Mouse (Mus musculus) lung, embryonic 14.5 days (tissue): ENCODE data around the gene Plch1. TPM values are rescaled to one million over a fixed set of nuclear protein-coding genes. Genes with fewer than 3 reads are reported as not detected.

Experiments used
- ATAC-seq: fragments of 200-750 bp; cut with Nextera tagmentation; 2 replicates; pipeline ENCODE4 v1.8.0; 2017; ENCODE audit warnings: mild to moderate bottlenecking, moderate TSS enrichment, moderate library complexity; ENCODE audit not compliant: insufficient read depth
- DNase-seq: peaks from one replicate; pipeline ENCODE4 v3.0.0-alpha.2; 2015
- H3K27ac ChIP-seq: fragments of 300-500 bp; sonication (generic); 2 replicates; pipeline ENCODE4 v1.5.1; 2014; ENCODE audit warnings: low read depth, mild to moderate bottlenecking, moderate library complexity
- H3K27me3 ChIP-seq: fragments of 300-500 bp; sonication (generic); 2 replicates; pipeline ENCODE4 v1.6.1; 2014; ENCODE audit warnings: low read length, control low read depth; ENCODE audit not compliant: insufficient read depth
- H3K36me3 ChIP-seq: fragments of 300-500 bp; sonication (generic); 2 replicates; pipeline ENCODE4 v1.6.1; 2014; ENCODE audit warnings: control low read depth; ENCODE audit not compliant: insufficient read depth
- H3K4me1 ChIP-seq: fragments of 300-500 bp; sonication (generic); 2 replicates; pipeline ENCODE4 v1.6.1; 2014; ENCODE audit warnings: antibody characterized with exemption, control low read depth; ENCODE audit not compliant: insufficient read depth
- H3K4me2 ChIP-seq: fragments of 300-500 bp; sonication (generic); 2 replicates; pipeline ENCODE4 v1.6.1; 2014; ENCODE audit warnings: mild to moderate bottlenecking
- H3K4me3 ChIP-seq: fragments of 300-500 bp; sonication (generic); 2 replicates; pipeline ENCODE4 v1.5.1; 2014; ENCODE audit warnings: low read depth, low read length
- H3K9ac ChIP-seq: fragments of 300-500 bp; sonication (generic); 2 replicates; pipeline ENCODE4 v1.6.1; 2014
- H3K9me3 ChIP-seq: fragments of 300-500 bp; sonication (generic); 2 replicates; pipeline ENCODE4 v1.6.1; 2016; ENCODE audit warnings: low read depth, low read length, control low read depth
- CTCF ChIP-seq: IDR thresholded peaks from 2 replicates; pipeline ENCODE4 v1.5.1; 2016; ENCODE audit warnings: antibody characterized with exemption, low read depth
- WGBS: fragments of 180-500 bp; shearing (Covaris S2); extraction: QIAGEN DNeasy Blood & Tissue Kit; methylation state at CpG from one replicate; pipeline ENCODE4 v1.1.7; 2014; 5-methylcytosine and 5-hydroxymethylcytosine counted together
- polyA plus RNA-seq: library from polyadenylated mRNA; unstranded; fragments of >200 nt; fragmentation: Nextera tagmentation; extraction: Ambion mirVana; gene quantifications from 2 replicates; pipeline ENCODE4 v1.2.1, GENCODE M21; 2014

Plch1 gene
- polyA plus RNA-seq, 1 experiment from 2014 or later = 7.3 TPM

- Histone ChIP-seq H3K9ac (no peak overlapping the region), H3K4me2 (no peak overlapping the region), H3K9me3 (no peaks in the 10 kb centered on the region), H3K4me3 (no peak overlapping the region), H3K36me3 (no peaks in the 10 kb centered on the region), H3K27me3 (no peaks in the 10 kb centered on the region), H3K4me1 (no peaks in the 10 kb centered on the region), H3K27ac (no peak overlapping the region)
- DNase-seq (peak; percentile 4), ATAC-seq (no peak)
- TF ChIP-seq CTCF = no peak
- 76% methylated on average over 8 of the region's 8 CpGs for WGBS
Observed at GRCm38 (mm10) chr3:63836937-63837632, 62.2 kb downstream of the Plch1 start.

GRCm38 (mm10) chr3:63835816-63836215 lies 63.5 kb downstream of the Plch1 start:
- H3K4me1 ChIP-seq = no peaks in the 10 kb centered on the region
- no peak overlapping the region for H3K9ac ChIP-seq
- ATAC-seq (no peak), DNase-seq (no peak)
- no peak for TF ChIP-seq CTCF
- no peak overlapping the region for H3K27ac ChIP-seq
- H3K9me3 ChIP-seq = no peaks in the 10 kb centered on the region
- H3K4me3 ChIP-seq = no peak overlapping the region
- no peaks in the 10 kb centered on the region for H3K27me3 ChIP-seq
- no peak overlapping the region for H3K4me2 ChIP-seq
- no peaks in the 10 kb centered on the region for H3K36me3 ChIP-seq

- H3K36me3 ChIP-seq = no peaks in the 10 kb centered on the region
- peaks cover 3% of the 10 kb centered on the region; the same call in 1 of the 2 replicates for H3K4me1 ChIP-seq
- no peak overlapping the region for H3K4me2 ChIP-seq
- H3K27me3 ChIP-seq = no peaks in the 10 kb centered on the region
- no peak overlapping the region for H3K4me3 ChIP-seq
- ATAC-seq (no peak), DNase-seq (peak; percentile 56)
- H3K27ac ChIP-seq = no peak overlapping the region
- 10% methylated on average over 1 of the region's 1 CpGs for WGBS
- no peaks in the 10 kb centered on the region for H3K9me3 ChIP-seq
- no peak overlapping the region for H3K9ac ChIP-seq
- TF ChIP-seq CTCF = no peak
Observed at GRCm38 (mm10) chr3:63823874-63824400, 75.3 kb downstream of the Plch1 start.

- H3K4me2 ChIP-seq = no peak overlapping the region
- H3K9me3 ChIP-seq = no peaks in the 10 kb centered on the region
- H3K9ac ChIP-seq = no peak overlapping the region
- no peaks in the 10 kb centered on the region for H3K27me3 ChIP-seq
- peaks cover 3% of the 10 kb centered on the region; the same call in 1 of the 2 replicates for H3K4me1 ChIP-seq
- ATAC-seq = no peak
- no peak overlapping the region for H3K4me3 ChIP-seq
- TF ChIP-seq CTCF = no peak
- H3K27ac ChIP-seq = no peak overlapping the region
- H3K36me3 ChIP-seq = no peaks in the 10 kb centered on the region
- peak; percentile 27 for DNase-seq
Observed at GRCm38 (mm10) chr3:63822631-63823030, 76.6 kb downstream of the Plch1 start.

- 54% methylated on average over 3 of the region's 3 CpGs for WGBS
- no peak overlapping the region for H3K9ac ChIP-seq
- no peaks in the 10 kb centered on the region for H3K36me3 ChIP-seq
- no peak overlapping the region for H3K4me2 ChIP-seq
- peak; percentile 40 for DNase-seq
- TF ChIP-seq CTCF = no peak
- no peaks in the 10 kb centered on the region for H3K27me3 ChIP-seq
- H3K27ac ChIP-seq = no peak overlapping the region
- no peaks in the 10 kb centered on the region for H3K9me3 ChIP-seq
- no peak overlapping the region for H3K4me3 ChIP-seq
- no peaks in the 10 kb centered on the region for H3K4me1 ChIP-seq
- ATAC-seq = no peak
Observed at GRCm38 (mm10) chr3:63815131-63815530, 84.1 kb downstream of the Plch1 start.

- H3K27me3 ChIP-seq = no peaks in the 10 kb centered on the region
- no peak for TF ChIP-seq CTCF
- H3K4me3 ChIP-seq = no peak overlapping the region
- ATAC-seq (no peak), DNase-seq (no peak)
- no peaks in the 10 kb centered on the region for H3K36me3 ChIP-seq
- H3K9ac ChIP-seq = no peak overlapping the region
- no peaks in the 10 kb centered on the region for H3K4me1 ChIP-seq
- no peaks in the 10 kb centered on the region for H3K9me3 ChIP-seq
- 58% methylated on average over 1 of the region's 1 CpGs for WGBS
- no peak overlapping the region for H3K4me2 ChIP-seq
- no peak overlapping the region for H3K27ac ChIP-seq
Observed at GRCm38 (mm10) chr3:63814203-63814602, 85.1 kb downstream of the Plch1 start.

GRCm38 (mm10) chr3:63806906-63807305 lies 92.4 kb downstream of the Plch1 start:
- Histone ChIP-seq H3K36me3 (no peaks in the 10 kb centered on the region), H3K4me1 (no peaks in the 10 kb centered on the region), H3K27me3 (no peaks in the 10 kb centered on the region), H3K4me2 (no peak overlapping the region), H3K9me3 (no peaks in the 10 kb centered on the region), H3K27ac (no peak overlapping the region), H3K9ac (no peak overlapping the region), H3K4me3 (no peak overlapping the region)
- WGBS = 70% methylated on average over 1 of the region's 1 CpGs
- ATAC-seq (no peak), DNase-seq (no peak)
- no peak for TF ChIP-seq CTCF
